Mouse (Mus musculus) v-Abl transformed pro-B cells (cell line): ENCODE measurements around the gene Gm17662.

ENCODE experiments used
- in situ Hi-C, 2 experiments: fragments of 400-800 bp; cut with MboI; formaldehyde crosslinking; loops; one replicate each; pipeline ENCODE4 v1.15.1; 2025; ENCODE audit not compliant: unreplicated experiment in 2 of 2

Gene Gm17662

DNA sequence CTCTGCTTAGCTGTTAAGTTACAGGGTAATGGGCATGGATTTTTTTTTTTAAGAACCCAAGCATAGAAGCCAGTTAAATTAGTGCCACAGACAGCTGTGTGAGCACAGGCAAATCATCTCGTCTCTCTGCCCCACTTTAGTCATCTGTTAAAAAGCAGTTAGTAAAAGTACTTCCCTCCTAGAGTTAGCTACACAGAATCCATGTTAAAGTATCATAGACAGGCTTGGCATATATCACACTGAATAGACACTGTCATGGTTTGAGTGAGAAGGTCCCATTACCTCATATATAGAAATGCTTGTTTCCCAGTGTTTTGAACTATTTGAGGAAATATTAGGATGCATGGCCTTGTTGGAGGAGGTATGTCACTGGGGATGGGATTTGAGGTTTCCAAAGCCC lies at the start of gene Gm17662:
Gm17662 (plus strand) TSS at position 301 of the 400 bp plus-strand sequence.
- in situ Hi-C loops, result no loop called here

DNA sequence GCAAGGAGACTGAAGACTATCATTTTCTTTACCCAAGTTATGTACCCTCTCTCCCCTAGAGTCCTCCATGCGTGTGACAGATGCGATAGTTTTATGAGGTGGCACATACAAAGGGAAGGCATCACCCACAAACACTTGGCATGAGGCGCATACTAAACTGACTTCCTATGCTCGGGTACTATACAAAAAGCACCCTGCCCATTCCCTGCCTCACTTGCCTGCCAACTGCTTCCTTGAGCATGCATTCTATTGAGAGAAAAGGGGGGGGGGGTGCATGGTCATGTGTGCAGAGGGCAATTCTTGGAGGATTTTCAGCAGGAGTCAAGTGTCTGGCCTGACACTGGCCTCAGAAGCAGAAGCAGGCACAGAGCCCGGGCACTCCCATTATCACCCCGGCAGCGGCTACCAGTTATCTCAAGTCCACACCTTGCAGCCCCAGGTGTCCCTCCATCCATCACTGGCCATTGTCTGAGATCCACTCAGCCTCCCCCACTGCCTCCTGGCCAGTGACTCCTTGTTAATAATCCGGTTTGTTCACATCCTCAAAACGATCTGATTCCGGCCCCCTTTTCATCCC lies 46.3 kb upstream of the Gm17662 start:
- in situ Hi-C loops, result no loop called here

- in situ Hi-C loops, result no loop called here
Observed at GRCm38 (mm10) chr4:104813617-104814016, 43.5 kb upstream of the Gm17662 start.

GRCm38 (mm10) chr4:104816519-104817232 lies 40.5 kb upstream of the Gm17662 start:
- in situ Hi-C loops, result no loop called here

- in situ Hi-C loops, result no loop called here
Observed at GRCm38 (mm10) chr4:104817509-104817908, 39.6 kb upstream of the Gm17662 start.

GRCm38 (mm10) chr4:104818986-104819385 lies 38.1 kb upstream of the Gm17662 start:
- in situ Hi-C loops, result no loop called here

GRCm38 (mm10) chr4:104819891-104820290 lies 37.2 kb upstream of the Gm17662 start:
- in situ Hi-C loops, result no loop called here

- in situ Hi-C loops, result no loop called here
Observed at GRCm38 (mm10) chr4:104823597-104824101, 33.5 kb upstream of the Gm17662 start.

DNA sequence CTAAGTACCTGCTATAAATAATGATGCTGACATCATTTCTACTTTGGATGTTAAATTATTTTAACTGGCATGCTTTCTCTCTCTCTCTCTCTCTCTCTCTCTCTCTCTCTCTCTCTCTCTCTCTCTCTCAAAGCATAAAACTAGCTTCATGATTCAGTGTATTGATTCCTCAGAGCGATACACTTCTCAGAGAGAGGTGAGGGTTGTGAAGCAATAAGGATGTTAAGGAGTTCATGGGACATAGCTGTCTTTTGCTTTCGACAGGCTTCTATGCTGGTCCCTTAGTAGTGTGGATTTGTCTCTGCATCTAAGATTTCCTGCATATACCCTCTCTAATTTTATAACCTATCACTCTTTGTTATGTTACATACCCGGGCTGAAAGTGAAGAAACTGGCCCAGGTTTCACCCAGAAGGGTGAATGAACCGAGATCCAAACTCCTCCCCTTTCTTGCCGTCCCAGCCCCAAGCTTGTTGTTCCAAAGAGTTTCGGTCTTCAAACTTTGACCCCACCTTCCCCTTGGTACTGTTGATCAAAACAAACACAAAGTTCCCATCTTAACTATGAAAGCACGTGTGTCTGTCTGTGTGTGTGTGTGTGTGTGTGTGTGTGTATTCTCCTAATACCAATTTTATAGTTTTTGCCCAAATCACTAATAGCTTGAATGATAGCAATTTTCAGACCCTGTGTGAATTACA lies 32.6 kb upstream of the Gm17662 start:
- in situ Hi-C loops, result no loop called here

DNA sequence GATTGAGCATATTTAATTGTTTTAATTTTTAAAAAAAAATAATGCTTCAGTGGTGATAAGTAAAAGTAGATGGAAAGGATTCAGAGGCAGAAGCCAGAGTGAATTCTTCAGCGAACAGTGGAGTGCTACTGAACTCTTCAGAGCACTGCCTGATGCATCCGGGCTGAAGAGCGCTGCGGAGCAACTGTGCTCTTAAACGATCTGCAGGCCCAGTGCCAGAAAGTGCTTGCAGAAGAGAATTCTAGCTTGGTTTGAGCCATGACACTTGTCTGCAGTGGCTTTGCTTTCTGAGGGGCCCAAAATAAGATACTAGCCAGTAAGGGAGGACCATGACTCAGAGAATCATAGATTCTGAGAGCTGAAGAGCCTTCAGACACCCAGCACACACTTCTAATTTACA lies 28.2 kb upstream of the Gm17662 start:
- in situ Hi-C loops, result no loop called here

GRCm38 (mm10) chr4:104835096-104835495 lies 22.0 kb upstream of the Gm17662 start:
- in situ Hi-C loops, result no loop called here

- in situ Hi-C loops, result no loop called here
Observed at GRCm38 (mm10) chr4:104838342-104838741, 18.8 kb upstream of the Gm17662 start.

GRCm38 (mm10) chr4:104842204-104842603 lies 14.9 kb upstream of the Gm17662 start:
- in situ Hi-C loops, result no loop called here

- in situ Hi-C loops, result no loop called here
Observed at GRCm38 (mm10) chr4:104843546-104843945, 13.6 kb upstream of the Gm17662 start.

GRCm38 (mm10) chr4:104855216-104855615 lies 1.9 kb upstream of the Gm17662 start:
- in situ Hi-C loops, result no loop called here

- in situ Hi-C loops, result no loop called here
Observed at GRCm38 (mm10) chr4:104857823-104858222, 694 bp downstream of the Gm17662 start.

- in situ Hi-C loops, result no loop called here
Observed at GRCm38 (mm10) chr4:104861241-104861640, 4.1 kb downstream of the Gm17662 start.

GRCm38 (mm10) chr4:104864397-104864796 lies 7.3 kb downstream of the Gm17662 start:
- in situ Hi-C loops, result no loop called here

DNA sequence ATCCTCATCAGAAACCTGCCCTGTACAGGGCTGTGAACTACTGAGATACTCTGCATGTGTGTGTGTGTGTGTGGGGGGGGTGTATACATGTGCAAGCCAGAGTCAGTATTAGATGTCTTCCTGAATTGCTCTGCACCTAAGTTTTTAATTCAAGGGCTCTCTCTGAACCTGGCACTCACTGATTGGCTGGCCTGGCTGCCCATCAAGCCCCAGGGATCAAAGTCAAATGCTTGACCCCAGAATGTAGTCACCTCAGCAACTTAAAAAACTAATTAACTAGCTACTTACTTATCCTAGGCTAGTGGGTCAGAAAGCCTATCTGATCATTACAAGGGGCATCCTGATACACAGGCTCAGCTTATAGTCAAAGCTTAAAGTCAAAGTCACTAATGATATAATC lies 12.5 kb downstream of the Gm17662 start:
- in situ Hi-C loops, result no loop called here

DNA sequence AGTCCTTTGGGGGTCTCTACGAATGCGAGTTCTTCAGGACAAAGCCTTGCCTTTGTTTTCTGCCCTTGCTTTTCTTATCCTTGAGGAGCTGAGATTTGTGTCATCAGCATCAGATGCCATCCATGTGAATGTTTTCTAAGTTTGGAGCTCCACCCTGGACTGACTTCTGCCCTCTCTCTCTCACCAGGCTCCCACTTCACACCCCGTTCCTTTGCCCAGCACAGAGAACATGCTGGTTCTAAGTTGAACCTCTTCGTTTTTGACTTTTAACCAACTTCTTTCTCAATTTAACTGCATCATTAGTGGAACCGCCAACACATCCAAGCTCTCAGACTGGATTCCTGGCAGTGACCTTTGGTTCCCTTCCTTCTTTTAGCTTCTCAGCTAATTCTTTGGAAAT lies 13.1 kb downstream of the Gm17662 start:
- in situ Hi-C loops, result no loop called here

DNA sequence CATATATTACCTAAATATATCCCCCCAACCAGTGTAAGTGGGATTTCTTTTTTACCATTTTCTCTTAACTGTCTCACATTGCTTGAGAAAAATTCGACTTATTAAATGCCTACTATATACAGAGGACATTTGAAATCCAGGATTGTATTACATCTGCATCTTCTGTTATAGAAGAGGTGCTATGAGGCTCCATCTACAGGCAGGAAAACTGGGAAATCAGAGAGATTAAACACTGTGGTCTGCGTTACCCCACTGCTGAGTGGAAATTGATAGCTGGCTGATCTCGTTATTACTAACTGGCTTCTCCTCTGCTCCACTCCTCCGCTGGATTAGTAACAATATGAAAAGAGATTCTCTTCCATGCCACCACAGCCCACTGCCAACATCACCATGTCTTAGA lies 18.7 kb downstream of the Gm17662 start:
- in situ Hi-C loops, result loop anchor here (25.0 kb wide), 2 partner anchors 1564 to 1889 kb away; partner anchors contain the start of genes Oma1 (in 2 of the 2) and Tctex1d1 (in 1 of the 2)
